Mouse (Mus musculus): ENCODE results near the gene Adam15.
A peak's percentile ranks its signal among the peaks of the same experiment; 100 is the strongest.

Gene Adam15

DNA sequence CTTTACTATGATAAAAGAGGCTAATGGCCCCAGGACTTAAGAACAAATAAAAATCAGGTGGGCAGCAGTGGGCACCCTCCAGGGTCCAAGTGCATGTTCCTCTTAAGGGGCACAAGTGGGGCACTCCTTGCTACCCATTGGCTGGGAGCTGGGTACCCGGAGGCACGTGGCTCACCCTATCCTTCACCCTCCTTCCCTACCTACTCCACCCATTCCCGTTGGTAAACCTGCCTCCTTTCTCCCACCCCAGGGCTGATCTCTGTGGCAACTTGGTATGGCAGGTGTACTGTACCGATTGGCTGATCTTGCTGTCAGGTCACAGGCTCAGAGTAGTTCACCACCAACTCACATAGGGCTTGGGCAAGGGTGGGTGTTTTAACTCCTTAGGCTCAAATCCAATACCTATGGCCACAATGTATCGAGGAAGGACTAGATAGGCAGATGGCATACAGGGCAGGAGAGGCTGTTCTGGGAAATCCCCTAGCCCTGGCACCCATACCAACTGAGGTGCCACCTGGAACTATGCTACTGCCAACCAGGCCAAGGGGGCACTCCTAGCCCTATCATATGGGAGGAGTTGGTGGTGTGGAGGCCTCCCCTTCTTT, 34.0 kb upstream of the Adam15 start:
- no peak for DNase-seq

DNA sequence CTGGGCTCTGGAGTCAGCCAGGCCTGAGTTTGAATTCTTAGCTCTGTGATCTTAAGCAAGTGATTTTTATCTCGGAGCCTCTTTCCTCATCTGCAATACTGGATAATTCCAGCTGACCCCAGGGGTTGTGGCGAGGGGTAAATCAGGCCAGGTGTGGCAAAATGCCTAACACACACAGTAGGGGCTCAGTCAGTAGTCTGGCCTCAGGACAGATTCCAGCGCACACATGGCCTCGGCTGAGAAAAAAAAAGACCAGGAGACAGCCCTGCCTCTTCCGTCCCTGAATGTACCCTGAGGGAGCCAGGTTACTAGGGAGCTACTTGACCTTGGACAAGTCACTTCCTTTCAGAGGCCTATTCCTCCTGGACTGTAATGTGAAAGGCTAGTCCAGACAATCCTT, 33.2 kb upstream of the Adam15 start:
- DNase-seq = no peak

DNA sequence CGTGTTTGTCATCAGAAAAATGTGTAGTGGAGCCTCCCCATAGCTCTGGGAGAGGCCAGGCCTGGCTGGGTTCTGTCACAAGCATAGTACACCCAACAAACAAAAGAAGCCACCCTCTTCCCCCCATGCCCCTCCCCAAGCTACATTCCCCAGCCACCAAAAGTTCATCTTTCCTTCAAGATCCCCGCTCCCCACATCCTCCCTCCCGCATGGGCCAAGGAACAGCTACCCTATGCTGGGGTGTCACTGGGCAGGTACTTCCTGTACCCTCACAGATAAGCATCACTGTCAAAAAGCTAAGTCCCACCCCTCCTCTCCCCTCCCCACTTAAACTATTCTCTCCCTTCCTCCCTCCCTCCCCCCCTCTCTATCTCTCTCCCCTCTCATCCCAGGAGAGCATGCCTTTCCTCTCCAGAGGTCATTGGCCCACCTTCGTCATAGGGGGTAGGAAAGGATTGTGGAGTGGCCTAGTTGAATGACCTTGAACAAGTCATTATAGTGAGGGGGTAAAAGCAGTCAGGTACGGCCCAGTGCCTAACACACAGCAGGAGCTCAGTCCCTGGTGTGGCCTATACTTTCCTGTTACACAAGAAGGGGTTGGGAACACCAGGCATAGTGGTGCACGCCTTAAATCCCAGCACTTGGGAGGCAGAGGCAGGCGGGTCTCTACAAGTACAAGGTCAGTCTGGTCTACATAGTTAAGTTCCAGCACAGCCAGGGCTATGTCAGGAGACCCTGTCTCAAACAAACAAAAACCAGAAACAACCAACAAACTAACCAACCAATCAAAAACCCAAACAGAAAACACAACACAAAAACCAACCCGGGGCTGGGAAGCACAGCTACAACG, 32.5 kb upstream of the Adam15 start:
- no peak for DNase-seq

DNA sequence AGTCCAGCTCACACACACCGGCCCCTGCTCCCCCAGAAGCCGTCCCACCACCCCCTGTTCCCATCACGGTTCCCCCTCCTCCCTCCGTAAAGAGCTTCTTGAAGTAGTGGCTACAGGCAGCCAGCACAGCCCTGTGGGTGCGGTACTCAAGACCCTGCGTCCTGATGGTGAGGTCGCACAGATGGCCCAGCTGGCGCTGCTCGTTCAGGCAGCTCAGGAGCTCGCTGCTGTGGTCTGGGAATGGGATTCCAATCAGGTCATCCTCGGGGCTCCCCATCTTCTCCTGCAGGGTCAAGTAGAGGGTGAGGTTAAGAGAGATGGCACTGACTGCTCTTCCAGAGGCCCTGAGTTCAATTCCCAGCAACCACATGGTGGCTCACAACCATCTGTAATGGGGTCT, 31.4 kb upstream of the Adam15 start:
- no peak for DNase-seq

DNA sequence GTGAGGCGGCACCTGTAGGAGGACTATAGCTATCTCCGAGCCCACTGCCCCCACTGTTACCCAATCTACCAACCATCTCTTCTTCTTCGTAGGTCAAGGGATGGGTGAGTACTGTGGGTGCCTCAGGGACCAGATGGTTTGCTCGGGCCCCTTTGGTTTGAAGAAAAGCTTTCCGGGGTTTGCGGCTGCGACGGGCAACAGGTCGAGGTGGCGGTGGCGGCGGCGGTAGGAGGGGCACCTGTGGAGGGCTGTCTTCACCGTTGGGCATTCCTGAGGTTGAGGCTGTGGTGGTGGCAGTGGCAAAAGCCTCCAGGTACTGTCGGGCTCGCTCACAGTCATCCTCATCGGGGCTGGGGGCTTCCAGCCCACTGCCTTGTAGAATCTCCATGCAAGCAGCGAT, 30.9 kb upstream of the Adam15 start:
- DNase-seq = no peak

DNA sequence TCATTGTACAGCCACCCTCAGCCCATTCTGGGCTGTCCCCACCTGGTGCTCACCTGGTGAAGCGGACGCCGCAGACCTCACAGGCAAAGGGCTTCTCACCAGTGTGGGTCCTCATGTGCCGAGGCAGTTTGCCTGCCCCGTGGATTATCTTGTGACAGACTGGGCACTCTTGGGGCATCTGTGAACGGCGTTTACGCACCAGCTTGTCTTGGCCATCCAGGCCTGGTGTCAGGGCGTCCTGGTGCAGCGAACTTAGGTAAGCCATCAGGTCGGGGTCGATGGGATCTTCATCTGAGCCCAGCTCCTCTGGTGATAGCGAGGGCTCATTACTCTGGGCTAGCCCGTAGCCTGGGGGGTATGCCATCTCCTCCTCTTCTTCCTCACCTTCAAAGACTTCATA, 30.5 kb upstream of the Adam15 start:
- DNase-seq = no peak

DNA sequence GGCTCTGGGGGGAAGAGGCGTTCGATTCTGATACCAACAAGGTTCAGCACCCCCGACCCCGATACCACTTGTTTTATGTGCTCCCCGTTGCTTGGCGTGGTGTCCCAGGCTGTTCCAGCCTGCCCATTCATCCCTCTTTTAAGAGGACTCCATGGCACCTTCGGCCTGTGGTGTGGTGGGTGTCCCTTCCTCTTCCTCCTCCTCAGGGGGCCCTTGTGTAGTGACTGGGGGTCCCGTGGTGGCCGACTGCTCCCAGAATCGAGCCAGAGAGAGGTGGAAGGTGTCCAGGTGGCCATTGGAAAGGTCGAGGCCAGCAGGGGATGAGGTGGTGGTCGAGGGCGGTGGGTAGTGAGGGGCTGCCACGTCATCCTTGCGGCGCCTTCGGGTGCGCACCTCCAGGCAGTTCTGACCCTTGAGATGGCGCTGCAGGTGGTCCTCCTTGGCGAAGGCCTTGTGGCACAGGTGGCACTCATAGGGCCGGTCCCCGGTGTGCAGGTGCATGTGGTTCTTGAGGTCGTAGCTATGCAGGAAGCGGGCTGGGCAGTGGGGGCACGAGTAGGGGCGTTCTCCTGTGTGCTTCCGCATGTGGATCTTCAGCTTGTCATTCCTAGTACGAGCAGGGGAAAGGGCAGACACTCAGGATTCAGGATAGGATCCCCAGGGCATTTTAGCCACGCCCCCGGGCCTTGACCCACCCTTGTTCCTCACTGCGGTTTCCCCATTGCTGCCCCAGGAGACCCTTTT, 29.8 kb upstream of the Adam15 start:
- no peak for DNase-seq

DNA sequence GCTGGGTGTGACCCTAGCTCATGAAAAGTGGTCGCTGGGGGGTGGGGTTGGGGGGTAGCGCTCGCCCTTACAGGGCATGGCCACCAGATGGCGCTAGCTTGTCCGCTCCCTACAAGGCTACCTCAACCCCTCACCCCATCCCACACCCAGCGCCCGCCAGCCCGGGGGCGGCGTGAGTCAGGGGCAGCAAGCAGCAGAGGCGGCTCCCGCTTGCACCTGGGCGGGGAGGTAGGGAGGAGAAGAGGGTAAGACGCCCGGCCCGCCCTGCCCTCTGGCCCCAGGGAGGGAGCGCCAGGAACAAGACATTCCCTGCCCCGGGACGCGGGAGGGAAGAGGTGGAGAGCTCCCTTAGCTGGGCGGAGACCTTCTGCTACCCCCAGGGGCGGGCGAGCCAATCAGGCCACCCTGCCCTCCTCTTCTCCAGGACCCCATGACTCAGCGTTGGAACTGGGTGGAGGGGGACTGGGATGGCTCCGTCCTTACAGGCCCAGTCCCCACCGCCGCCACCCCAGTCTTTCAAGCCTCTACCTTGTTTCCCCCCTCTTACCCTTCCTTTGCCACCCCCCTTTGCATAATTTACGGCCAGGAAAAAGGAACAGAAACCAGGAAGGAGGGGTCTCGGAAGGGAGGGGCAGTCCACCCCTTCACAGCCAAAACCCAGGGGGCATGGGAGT, 28.7 kb upstream of the Adam15 start:
- DNase-seq = peak; percentile 62

DNA sequence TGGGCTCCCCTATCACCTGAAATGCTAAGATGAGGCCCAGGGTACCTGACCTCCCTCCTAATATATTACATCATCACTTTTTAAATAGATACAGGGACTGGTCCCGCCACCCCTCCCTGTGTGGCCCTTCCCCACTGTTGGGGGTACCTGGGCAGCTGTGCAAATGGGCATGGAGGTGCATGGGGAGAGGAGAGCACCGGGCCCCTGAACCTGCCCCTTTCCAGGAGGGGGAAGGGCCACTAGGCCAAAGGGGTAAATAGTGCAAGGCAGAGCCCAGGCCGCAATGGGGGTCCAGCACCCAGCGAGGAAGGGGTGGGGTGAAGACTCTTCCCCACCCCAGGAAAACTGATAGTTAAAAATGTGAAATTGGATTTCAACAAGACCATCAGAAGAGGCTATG, 28.0 kb upstream of the Adam15 start:
- DNase-seq = no peak

DNA sequence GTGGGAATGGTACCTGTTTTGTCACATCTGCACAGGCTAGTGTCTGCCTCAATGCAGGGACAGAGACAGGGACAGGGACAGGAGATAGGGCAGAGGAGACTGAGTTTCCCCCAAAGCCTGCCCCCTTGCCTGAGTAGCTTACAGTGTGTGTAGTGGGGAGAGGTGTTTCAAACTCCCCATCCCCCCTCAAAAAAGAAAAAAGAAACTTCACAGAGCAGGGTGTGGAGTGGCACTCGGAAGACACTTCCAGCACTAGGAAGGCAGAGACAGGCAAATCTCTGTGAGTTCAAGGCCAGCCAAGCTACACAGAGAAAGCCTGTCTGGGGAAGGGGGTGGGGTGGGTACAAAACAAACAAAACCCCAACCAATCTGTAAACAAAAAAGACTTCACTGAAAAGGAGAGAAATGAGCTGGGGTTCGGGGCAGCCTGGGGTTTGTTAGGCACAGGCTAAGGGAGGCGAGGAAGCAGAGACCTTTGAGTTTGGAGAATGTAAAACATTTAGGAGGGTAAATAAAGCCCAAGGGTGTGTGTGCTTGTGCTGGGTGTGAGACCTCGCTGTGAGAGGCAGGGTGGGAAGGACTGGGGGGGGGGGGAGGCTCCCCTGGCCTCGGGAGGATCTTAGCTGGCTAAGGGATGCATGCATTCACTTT, 23.9 kb upstream of the Adam15 start:
- no peak for DNase-seq

DNA sequence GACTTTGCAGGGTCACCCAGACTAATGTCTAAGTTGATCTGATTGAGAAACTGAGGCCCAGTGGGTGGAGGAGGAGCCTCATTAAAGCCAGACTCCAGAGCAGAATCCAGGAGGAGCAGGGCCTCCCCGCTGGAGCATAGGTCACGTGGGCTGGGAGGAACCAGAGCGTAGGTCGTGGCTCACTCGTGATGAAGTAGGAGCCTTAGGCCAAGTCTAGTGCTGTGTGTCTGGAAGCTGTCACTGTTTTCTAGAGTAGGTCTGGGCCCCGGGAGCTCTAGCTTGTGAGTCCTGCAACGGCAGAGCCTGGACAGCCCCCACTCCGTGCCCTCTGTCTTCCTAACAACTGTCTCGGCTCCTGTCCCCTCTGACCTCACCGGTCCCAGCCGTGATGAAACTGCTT, 17.5 kb upstream of the Adam15 start:
- no peak for DNase-seq

DNA sequence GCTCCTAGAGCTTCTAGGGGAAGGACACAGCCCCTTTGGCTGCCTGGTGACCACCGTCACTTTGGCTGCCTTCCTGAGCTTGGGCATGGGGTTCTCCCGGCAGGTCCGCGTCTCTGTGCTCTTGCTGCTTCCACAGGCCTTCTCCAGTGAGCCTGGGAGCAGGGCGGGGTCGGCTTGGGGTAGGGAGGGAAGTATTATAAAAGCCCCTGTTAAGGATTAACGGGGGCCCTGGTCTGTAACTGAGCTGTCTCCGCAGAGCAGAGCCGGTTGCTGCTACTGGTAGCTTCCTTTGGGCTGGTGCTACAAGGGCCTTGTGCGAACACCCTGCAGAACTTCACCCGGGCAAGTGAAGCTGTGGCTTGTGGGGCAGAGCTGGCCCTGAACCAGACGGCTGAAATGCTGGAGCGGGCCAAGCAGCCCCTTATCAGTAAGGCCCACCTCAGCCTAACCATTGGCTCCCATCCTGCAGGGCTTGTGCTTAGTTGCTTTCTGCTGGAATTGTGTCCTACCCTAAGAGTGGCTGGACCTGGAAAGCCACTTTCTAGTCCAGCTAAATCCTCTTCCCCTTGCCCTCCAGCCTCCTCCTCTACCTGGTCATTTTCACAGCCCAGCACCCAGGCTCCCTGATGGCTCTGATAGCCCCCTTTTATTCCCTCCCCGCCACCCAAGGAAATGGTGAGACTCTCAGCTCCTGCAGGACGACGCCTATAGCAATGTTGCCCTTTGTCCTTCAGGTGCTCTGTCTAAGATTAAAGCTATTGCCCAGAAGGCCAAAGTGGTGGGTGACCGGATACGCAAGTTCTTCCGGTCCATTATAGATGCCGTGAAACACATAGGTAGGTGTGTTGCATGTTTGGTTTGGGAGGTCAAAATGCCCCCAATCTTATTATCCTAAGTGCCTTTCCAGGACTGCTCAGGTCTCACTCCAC, 16.0 kb upstream of the Adam15 start:
- no peak for DNase-seq

DNA sequence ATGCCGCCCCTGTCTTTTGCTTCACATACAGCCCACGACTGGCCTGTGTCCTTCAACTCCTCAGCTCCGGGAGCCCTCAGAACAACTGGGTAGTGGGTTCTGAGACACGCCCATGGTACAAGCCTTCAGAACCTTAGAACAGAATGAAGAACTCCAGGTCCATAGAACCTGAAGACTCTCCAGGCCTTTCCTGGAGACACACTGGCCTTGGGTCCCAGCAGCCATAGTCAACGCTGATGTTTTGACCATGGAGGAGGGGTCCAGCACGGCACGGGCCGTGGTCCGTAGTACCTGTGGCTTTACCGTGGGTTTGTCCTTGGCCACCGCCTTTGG, 15.3 kb upstream of the Adam15 start, which contains the start of gene Dcst1:
Gene Dcst1 (minus strand): TSS at position 101 of the 333 bp plus-strand sequence.
- DNase-seq = no peak

DNA sequence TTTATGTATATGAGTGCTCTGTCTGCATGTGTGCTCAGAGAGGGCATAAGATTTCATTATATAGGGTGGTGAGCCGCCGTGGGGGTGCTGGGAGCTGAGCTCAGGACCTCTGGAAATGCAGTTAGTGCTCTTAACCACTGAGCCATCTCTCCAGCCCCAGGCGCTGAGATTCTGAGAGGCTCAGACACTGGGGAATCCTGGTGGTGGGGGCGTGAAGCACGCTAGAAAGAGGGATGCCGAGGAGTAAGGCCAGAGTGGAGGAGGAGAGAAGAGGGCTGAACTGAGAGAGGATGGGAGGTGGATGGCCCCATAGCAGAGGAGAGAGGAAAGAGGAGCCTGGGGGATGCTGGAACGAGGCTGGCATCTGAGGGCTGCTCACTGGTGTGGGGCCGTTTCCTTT, 14.8 kb upstream of the Adam15 start:
- DNase-seq = no peak

DNA sequence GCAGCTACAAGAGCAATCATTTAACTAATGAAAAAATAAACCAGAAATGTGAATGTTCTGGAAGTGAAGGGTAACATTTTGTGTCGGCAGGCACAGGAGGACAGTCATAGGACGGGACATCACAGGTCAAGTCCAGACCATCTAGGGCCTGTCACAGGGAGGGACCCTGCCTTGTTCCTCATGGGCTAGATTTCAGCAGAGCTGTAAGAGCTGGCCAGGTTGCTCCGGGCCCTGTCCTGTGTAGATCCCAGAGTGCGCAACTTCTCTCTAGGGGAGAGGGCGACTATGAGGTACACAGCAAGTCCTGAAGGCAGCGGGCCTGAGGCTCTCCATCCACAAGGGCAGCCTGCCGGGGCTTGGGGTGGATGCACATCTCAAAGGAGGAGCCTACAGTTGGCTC, 11.9 kb upstream of the Adam15 start, which contains the start of gene Dcst2:
Gene Dcst2 (plus strand): TSS at position 301 of the 400 bp plus-strand sequence.
- no peak for DNase-seq

DNA sequence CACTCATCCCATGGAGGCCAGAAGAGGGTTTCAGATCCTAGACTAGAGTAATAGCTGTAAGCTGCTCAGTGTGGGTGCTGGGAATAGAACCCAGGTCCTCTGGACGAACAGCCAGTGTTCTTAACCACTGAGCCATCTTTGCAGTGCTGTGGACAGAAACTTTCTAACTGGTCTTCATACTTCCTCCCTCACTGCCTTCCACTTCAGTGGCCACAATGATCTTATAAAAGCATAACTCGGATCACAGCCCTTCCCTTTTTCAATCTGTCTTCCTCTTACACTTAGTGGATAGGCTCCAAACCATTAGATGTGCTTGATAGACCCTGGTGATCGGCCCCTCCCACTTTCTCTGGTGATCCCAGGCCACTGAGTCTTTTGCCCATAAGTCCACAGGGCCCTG, 10.4 kb upstream of the Adam15 start:
- DNase-seq = no peak

DNA sequence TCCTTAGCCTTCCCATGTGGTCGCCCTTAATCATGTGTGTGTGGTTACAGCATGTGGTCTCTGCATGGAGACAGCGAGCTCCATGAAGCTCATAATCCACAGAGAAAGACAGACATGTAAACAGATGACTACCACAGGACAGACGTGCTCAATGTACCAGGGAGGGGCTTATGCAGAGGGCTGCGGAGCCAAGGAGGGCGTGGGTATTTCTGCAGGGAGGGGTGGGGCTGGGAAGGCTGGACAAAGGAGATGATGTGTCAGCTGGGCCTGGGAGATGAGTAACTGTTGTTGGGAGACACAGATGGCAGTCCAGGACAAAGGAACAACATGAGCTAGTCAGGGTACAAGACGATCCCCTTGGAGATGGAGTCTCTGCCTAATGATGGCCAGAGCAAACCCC, 9.8 kb upstream of the Adam15 start:
- DNase-seq = no peak

DNA sequence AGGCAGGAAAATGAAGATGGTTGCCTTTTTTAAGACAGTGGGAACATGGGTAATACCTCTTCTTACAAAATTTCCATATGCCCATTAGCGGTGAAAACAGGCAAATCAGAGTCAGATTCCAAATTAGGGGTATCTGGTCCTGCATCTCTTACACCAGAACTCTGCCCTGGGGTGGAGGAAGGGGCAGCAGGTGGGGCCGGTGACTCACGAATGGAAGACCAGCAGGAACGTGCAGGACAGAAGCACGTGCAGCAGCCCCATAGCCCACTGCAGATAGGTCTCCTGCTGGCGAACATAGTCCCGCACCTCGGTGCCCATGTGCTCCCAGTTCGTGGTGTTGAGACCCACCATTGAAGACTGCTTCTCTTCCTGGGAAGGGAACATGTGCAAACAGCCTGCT, 6.2 kb upstream of the Adam15 start:
- no peak for DNase-seq

DNA sequence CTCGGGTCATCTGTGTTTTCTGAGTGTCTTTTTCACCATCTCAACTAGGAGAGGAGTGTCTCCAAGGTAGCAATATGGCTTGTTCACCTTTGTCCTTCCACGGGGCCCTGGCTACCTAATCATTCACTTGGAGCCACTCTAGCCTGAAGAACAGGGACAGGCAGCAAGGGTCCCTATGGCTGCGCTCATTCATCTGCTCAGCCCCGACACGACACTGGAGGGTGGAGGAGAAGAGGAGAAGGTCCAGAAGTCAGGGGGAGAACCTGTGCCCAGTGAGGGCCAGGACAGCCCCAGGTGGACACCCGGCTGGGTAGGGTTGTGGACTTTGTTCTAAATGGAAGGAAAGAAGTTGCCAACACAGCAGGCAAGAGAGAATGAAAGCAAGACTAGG, 5.7 kb upstream of the Adam15 start:
- no peak for DNase-seq

DNA sequence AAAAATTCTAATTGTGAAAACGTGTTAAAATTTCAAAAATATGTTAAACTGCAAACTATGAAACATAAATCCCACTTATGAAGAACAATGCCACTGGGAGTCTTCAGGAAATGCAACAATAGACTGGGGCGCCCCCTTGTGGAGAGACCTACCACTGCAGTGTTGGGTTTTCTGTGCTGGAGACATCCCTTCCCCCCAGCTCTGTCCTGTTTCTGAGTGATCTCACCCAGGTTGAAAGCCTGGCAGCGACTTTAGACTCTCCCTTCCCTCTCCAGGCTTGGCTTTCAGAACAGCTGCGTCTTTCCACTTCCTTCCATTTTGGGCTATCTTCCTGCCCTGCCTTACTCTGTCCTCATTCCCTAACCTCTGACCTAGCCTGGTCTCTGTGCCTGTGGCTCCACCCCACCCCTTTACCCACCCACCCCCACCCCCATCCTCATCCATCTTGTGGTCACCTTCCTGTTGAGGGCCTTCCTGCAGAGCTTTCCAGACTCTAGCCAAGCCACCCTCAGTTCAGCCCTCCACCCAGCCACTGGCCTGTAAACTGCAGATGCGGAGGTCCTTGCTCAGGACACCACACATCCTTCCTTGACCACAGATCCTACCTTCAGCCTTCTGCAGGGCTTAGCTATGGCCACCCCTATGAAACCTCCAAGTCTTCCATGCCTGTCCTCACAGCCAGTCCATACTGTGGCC, 5.2 kb upstream of the Adam15 start:
- DNase-seq = peak; percentile 88

DNA sequence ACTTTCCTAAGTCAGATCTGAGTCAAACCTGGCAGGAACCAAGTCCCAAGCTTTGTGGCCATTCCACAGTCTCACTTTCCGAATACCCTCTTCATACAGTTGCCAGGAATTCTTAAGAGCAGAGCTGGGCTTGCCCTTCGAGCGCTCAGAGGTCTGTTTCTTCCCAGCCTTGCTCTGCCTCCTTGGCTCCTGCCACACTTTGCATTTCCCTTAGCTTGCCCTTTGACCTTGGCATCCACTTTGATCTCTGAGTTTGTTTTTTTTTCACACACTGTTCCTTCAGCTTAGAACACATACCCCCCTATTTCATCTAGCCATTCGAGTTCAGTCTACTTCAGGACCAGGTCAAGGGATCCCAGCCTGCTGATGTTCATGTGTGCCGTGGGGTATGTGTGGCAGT, 1.5 kb upstream of the Adam15 start:
- DNase-seq = no peak

Data from cerebellum, adult 8-10 months (tissue).